Mouse (Mus musculus) layer of hippocampus, adult 18-20 months (tissue): Measurements from ENCODE around the gene Sox5. TPM values are rescaled to one million over a fixed set of nuclear protein-coding genes. Genes with fewer than 3 reads are reported as not detected.

Experiments used
- DNase-seq, 2 experiments: peaks; one replicate each; pipeline ENCODE4 v3.0.0; 2022; ENCODE audit warnings: low spot score in 2 of 2
- total RNA-seq, 2 experiments: library from RNA; stranded (reverse); gene quantifications; 2 replicates each; pipeline ENCODE4 v1.2.3; 2021

Gene Sox5
- total RNA-seq, 2 experiments from 2014 or later: 31.3 to 37.0 TPM

- DNase-seq: no peak
These were observed 335.9 kb downstream of the Sox5 start for GRCm38 (mm10) chr6:144445761-144446373.

GRCm38 (mm10) chr6:144444367-144444766, 337.4 kb downstream of the Sox5 start:
- no peak for DNase-seq

- no peak for DNase-seq
These were observed 338.1 kb downstream of the Sox5 start for GRCm38 (mm10) chr6:144443681-144444080.

GRCm38 (mm10) chr6:144429276-144429675, 352.5 kb downstream of the Sox5 start:
- no peak for DNase-seq

GRCm38 (mm10) chr6:144408030-144408429, 373.7 kb downstream of the Sox5 start:
- no peak for DNase-seq

GRCm38 (mm10) chr6:144398115-144398514, 383.7 kb downstream of the Sox5 start:
- DNase-seq: no peak

- no peak for DNase-seq
These were observed 388.6 kb downstream of the Sox5 start for GRCm38 (mm10) chr6:144393151-144393550.

GRCm38 (mm10) chr6:144389333-144390054, 392.3 kb downstream of the Sox5 start:
- DNase-seq: no peak

GRCm38 (mm10) chr6:144387539-144388255, 394.1 kb downstream of the Sox5 start:
- DNase-seq: no peak

GRCm38 (mm10) chr6:144380641-144381040, 401.1 kb downstream of the Sox5 start:
- no peak for DNase-seq

GRCm38 (mm10) chr6:144380171-144380570, 401.6 kb downstream of the Sox5 start:
- no peak for DNase-seq

GRCm38 (mm10) chr6:144374810-144375209, 407.0 kb downstream of the Sox5 start:
- DNase-seq: no peak

- DNase-seq: no peak
These were observed 411.1 kb downstream of the Sox5 start for GRCm38 (mm10) chr6:144370699-144371098.

GRCm38 (mm10) chr6:144367626-144368077, 414.1 kb downstream of the Sox5 start:
- peak; percentile 4 to 37 for DNase-seq

- no peak for DNase-seq
These were observed 420.3 kb downstream of the Sox5 start for GRCm38 (mm10) chr6:144361267-144362038.

- DNase-seq: no peak
These were observed 424.7 kb downstream of the Sox5 start for GRCm38 (mm10) chr6:144357081-144357480.

GRCm38 (mm10) chr6:144351049-144351448, 430.7 kb downstream of the Sox5 start:
- DNase-seq: no peak

- peak; percentile 7 to 33 for DNase-seq
These were observed 438.4 kb downstream of the Sox5 start for GRCm38 (mm10) chr6:144343338-144343737.

- DNase-seq: no peak
These were observed 442.2 kb downstream of the Sox5 start for GRCm38 (mm10) chr6:144339554-144339953.

GRCm38 (mm10) chr6:144339006-144339405, 442.8 kb downstream of the Sox5 start:
- peak in 1 of 2 experiments; percentile 35 for DNase-seq

GRCm38 (mm10) chr6:144338221-144338620, 443.6 kb downstream of the Sox5 start:
- DNase-seq: no peak
